Mouse (Mus musculus): ENCODE results near the gene Zdhhc22. TPM values are rescaled to one million over a fixed set of nuclear protein-coding genes. Genes with fewer than 3 reads are reported as not detected.

Gene Zdhhc22
- polyA plus RNA-seq, 1 experiment, result not detected

DNA sequence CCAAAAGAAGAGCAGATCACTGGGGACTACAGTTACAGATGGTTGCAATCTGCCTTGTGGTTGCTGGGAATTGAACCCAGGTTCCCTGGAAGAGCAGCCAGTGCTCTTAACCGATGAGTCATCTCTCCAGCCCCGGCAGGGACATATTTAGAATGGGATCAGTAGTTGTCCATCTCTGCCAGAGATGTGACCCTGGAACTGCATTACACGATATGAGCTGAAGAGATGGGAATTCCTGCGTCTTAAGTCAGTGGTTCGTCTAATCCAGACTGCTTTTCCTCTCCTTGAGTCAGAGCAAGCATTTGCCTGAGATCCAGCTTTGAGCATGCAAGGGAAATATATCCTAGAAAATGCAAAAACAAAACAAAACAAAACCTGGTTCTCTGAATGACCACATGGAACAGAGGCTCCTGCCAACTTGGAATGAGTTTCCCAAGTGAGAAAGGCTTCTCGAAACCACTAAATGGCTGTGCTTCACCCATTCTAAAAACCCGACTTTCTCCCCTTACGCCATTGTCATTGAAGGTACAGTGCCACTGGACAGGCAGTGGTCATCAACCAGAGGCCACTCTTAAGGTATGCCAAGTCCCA, 54.4 kb downstream of the Zdhhc22 start:
- H3K27ac ChIP-seq (ENCODE audit: insufficient read depth, low read length), result no peak overlapping the region
- H3K9me3 ChIP-seq (replicated peaks; ENCODE audit: control insufficient read depth, insufficient read depth, low read length, poor library complexity, severe bottlenecking), result no peaks in the 10 kb centered on the region
- H3K9ac ChIP-seq (ENCODE audit: low read depth, poor library complexity, severe bottlenecking), result no peak overlapping the region
- no peaks in the 10 kb centered on the region for H3K27me3 ChIP-seq (ENCODE audit: control insufficient read depth, insufficient read depth, low read length, poor library complexity, severe bottlenecking)
- H3K36me3 ChIP-seq (ENCODE audit: control insufficient read depth, insufficient read depth, low read length, poor library complexity, severe bottlenecking), result no peaks in the 10 kb centered on the region
- TF ChIP-seq POLR2A (IDR thresholded peaks at IDR 0.05; ENCODE audit: insufficient read depth, low read length), result no peak
- TF ChIP-seq CTCF (IDR thresholded peaks at IDR 0.05; ENCODE audit: low read depth, low read length), result no peak
- no peak for TF ChIP-seq EP300 (IDR thresholded peaks at IDR 0.05; ENCODE audit: insufficient read depth, low read depth, low read length)
- peaks cover 3% of the 10 kb centered on the region for H3K4me1 ChIP-seq (ENCODE audit: control insufficient read depth, insufficient read depth, low read length)
- no peak overlapping the region for H3K4me3 ChIP-seq (ENCODE audit: low read depth, low read length)

DNA sequence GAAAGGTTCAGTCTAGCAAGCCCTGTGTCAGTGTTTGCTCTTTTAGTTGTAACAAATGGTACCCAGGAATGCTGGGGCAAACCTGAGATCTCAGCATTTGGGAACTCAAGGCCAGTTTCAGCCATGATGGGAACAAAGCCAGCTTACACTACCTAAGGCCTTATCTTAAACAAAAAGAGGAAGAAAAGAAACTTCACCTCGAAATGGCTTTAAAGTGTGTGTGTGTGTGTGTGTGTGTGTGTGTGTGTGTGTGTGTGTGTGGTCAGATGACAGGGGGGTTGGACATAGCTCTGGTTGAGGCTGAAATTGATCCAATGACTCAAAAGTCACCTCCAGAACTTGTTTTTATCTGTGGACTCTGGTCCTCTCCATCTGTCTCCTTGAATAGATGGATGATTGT, 55.5 kb downstream of the Zdhhc22 start:
- H3K27ac ChIP-seq (ENCODE audit: insufficient read depth, low read length), result no peak overlapping the region
- no peak overlapping the region for H3K9ac ChIP-seq (ENCODE audit: low read depth, poor library complexity, severe bottlenecking)
- no peaks in the 10 kb centered on the region for H3K36me3 ChIP-seq (ENCODE audit: control insufficient read depth, insufficient read depth, low read length, poor library complexity, severe bottlenecking)
- TF ChIP-seq CTCF (IDR thresholded peaks at IDR 0.05; ENCODE audit: low read depth, low read length) (no peak), EP300 (IDR thresholded peaks at IDR 0.05; ENCODE audit: insufficient read depth, low read depth, low read length) (no peak), POLR2A (IDR thresholded peaks at IDR 0.05; ENCODE audit: insufficient read depth, low read length) (no peak)
- peaks cover 3% of the 10 kb centered on the region for H3K4me1 ChIP-seq (ENCODE audit: control insufficient read depth, insufficient read depth, low read length)
- no peak overlapping the region for H3K4me3 ChIP-seq (ENCODE audit: low read depth, low read length)
- no peaks in the 10 kb centered on the region for H3K27me3 ChIP-seq (ENCODE audit: control insufficient read depth, insufficient read depth, low read length, poor library complexity, severe bottlenecking)
- no peaks in the 10 kb centered on the region for H3K9me3 ChIP-seq (replicated peaks; ENCODE audit: control insufficient read depth, insufficient read depth, low read length, poor library complexity, severe bottlenecking)

DNA sequence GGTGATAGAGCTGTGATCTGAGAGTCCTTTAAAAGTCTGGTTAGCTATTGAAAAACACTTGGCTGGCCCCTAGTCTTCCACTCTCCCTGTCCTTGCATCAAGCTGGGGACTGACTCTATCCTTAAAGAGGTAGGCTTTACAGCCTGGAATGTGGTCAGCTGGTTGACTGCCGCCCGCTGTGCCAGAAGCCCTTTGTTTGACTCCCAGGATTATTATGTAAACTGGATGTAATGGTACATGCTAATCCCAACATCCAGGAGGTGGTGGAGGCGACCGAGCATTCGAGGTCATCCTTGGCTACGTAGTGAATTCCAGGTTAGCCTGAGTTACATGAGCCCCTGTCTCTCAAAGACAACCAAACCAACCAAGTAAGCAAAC, 57.7 kb downstream of the Zdhhc22 start:
- Histone ChIP-seq H3K27ac (ENCODE audit: insufficient read depth, low read length) (peak overlapping the region; percentile 95), H3K9ac (ENCODE audit: low read depth, poor library complexity, severe bottlenecking) (peak overlapping the region; percentile 16; the same call in 1 of the 2 replicates), H3K9me3 (replicated peaks; ENCODE audit: control insufficient read depth, insufficient read depth, low read length, poor library complexity, severe bottlenecking) (peaks cover 3% of the 10 kb centered on the region; the same call in 1 of the 2 replicates)

DNA sequence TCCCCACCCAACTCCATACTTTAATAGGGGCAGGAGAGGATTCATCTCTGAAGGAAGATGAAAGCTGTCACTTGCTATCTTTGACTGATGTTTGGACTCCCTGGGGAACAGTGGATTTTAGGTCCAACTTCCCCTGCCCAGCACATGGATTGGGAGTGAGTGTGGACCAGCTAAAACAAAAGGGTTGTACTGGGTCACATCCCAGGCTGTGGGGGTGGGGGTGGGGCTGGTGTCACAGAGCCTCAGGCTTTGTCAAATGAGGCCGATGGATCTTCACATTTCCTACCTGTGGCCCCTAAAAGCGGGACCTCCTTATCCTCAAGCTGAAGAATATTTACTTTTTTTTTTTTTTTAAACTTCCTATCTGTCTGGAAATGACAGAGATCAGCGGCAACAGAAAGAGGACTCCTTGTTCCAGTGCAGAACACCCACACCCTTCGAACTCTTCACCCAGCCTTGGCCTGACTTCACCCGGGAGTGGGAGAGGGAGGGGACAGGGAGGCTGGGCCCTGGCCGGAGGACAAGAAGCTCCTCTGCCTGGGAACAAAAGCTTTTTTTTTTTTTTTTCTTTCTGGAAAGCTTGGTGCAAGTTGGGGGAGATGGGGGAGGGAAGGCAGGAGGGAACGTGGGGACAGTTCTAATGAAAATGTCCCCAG, 58.2 kb downstream of the Zdhhc22 start:
- Histone ChIP-seq H3K4me3 (ENCODE audit: low read depth, low read length) (0 out of 2 replicates have a peak overlapping the region, but pooled peaks have one; percentile 11), H3K9ac (ENCODE audit: low read depth, poor library complexity, severe bottlenecking) (peak overlapping the region; percentile 16; the same call in 1 of the 2 replicates), H3K36me3 (ENCODE audit: control insufficient read depth, insufficient read depth, low read length, poor library complexity, severe bottlenecking) (no peaks in the 10 kb centered on the region), H3K4me1 (ENCODE audit: control insufficient read depth, insufficient read depth, low read length) (peaks cover 5% of the 10 kb centered on the region), H3K9me3 (replicated peaks; ENCODE audit: control insufficient read depth, insufficient read depth, low read length, poor library complexity, severe bottlenecking) (peaks cover 3% of the 10 kb centered on the region; the same call in 1 of the 2 replicates), H3K27me3 (ENCODE audit: control insufficient read depth, insufficient read depth, low read length, poor library complexity, severe bottlenecking) (no peaks in the 10 kb centered on the region), H3K27ac (ENCODE audit: insufficient read depth, low read length) (peak overlapping the region; percentile 95)
- TF ChIP-seq POLR2A (IDR thresholded peaks at IDR 0.05; ENCODE audit: insufficient read depth, low read length) (no peak), CTCF (IDR thresholded peaks at IDR 0.05; ENCODE audit: low read depth, low read length) (no peak), EP300 (IDR thresholded peaks at IDR 0.05; ENCODE audit: insufficient read depth, low read depth, low read length) (no peak)

More for the DNA sequence above, 57.7 kb downstream of the Zdhhc22 start:
- peaks cover 4% of the 10 kb centered on the region for H3K4me1 ChIP-seq (ENCODE audit: control insufficient read depth, insufficient read depth, low read length)
- H3K36me3 ChIP-seq (ENCODE audit: control insufficient read depth, insufficient read depth, low read length, poor library complexity, severe bottlenecking), result no peaks in the 10 kb centered on the region
- TF ChIP-seq EP300 (IDR thresholded peaks at IDR 0.05; ENCODE audit: insufficient read depth, low read depth, low read length) (peak; percentile 99), CTCF (IDR thresholded peaks at IDR 0.05; ENCODE audit: low read depth, low read length) (no peak)
- no peak overlapping the region for H3K4me3 ChIP-seq (ENCODE audit: low read depth, low read length)
- H3K27me3 ChIP-seq (ENCODE audit: control insufficient read depth, insufficient read depth, low read length, poor library complexity, severe bottlenecking), result no peaks in the 10 kb centered on the region

DNA sequence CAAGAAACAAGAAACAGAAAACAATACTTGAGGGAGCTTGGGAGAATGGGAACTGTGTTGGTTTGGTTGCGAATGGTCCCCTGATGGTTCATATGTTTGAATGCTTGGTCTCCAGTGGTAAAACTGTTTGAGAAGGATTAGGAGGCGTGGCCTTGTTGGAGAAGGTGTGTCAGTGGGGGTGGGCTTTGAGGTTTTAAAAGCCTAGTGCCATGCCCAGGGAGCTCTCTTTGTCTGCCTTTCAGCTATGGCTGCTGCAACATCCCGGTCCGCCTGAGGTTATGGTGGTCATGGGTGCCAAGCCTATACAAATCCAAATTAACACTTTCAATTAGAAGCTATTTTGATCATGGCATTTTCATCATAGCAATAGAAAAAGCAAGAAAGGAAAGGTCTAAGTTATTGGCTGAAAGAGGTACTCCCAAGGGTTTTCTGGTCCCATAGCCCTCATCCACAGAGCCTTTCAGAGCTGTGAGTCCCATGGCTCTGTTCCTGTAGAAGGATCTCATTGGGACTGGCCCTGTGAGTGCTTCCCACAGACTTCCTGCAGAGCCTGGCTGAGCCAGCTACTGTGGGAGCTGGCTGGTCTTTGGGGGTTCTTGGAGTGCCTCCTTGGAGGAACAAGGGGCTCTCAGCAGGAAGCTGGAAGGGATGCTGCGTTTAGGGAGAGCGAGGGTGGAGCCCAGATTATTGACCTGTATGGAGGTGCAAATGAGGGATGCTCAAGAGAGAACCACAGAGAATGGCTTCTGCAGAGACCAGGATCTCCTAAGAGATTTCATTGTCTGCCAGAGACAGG, 59.1 kb downstream of the Zdhhc22 start:
- H3K4me1 ChIP-seq (ENCODE audit: control insufficient read depth, insufficient read depth, low read length), result peaks cover 5% of the 10 kb centered on the region
- peak overlapping the region; percentile 95 for H3K27ac ChIP-seq (ENCODE audit: insufficient read depth, low read length)
- TF ChIP-seq POLR2A (IDR thresholded peaks at IDR 0.05; ENCODE audit: insufficient read depth, low read length), result no peak
- TF ChIP-seq EP300 (IDR thresholded peaks at IDR 0.05; ENCODE audit: insufficient read depth, low read depth, low read length), result peak; percentile 95
- no peak for TF ChIP-seq CTCF (IDR thresholded peaks at IDR 0.05; ENCODE audit: low read depth, low read length)
- no peak overlapping the region for H3K9ac ChIP-seq (ENCODE audit: low read depth, poor library complexity, severe bottlenecking)
- no peaks in the 10 kb centered on the region for H3K36me3 ChIP-seq (ENCODE audit: control insufficient read depth, insufficient read depth, low read length, poor library complexity, severe bottlenecking)
- H3K27me3 ChIP-seq (ENCODE audit: control insufficient read depth, insufficient read depth, low read length, poor library complexity, severe bottlenecking), result no peaks in the 10 kb centered on the region
- H3K4me3 ChIP-seq (ENCODE audit: low read depth, low read length), result no peak overlapping the region
- H3K9me3 ChIP-seq (replicated peaks; ENCODE audit: control insufficient read depth, insufficient read depth, low read length, poor library complexity, severe bottlenecking), result peaks cover 3% of the 10 kb centered on the region; the same call in 1 of the 2 replicates

Other genes with a start within 250 kb of the Zdhhc22 start
- 37.9 and 40.3 TPM in 2 replicates for gene Irf2bpl, start 105.6 kb downstream of the Zdhhc22 start, polyA plus RNA-seq (2011; ENCODE audit: insufficient read depth, insufficient read length, low read depth, missing spikeins)
- 21.2 and 23.5 TPM in 2 replicates for gene Cipc, start 43.4 kb downstream of the Zdhhc22 start, polyA plus RNA-seq (2011; ENCODE audit: insufficient read depth, insufficient read length, low read depth, missing spikeins)
- gene Tmem63c, start 30.9 kb upstream of the Zdhhc22 start, polyA plus RNA-seq (2011; ENCODE audit: insufficient read depth, insufficient read length, low read depth, missing spikeins), result 0.99 and 1.1 TPM in 2 replicates
- gene Ngb, start 112.1 kb upstream of the Zdhhc22 start, polyA plus RNA-seq (2011; ENCODE audit: insufficient read depth, insufficient read length, low read depth, missing spikeins), result 0.37 and 0.41 TPM in 2 replicates
- 34.2 and 40.5 TPM in 2 replicates for gene Gstz1, start 156.7 kb upstream of the Zdhhc22 start, polyA plus RNA-seq (2011; ENCODE audit: insufficient read depth, insufficient read length, low read depth, missing spikeins)
- 12.9 and 15.8 TPM in 2 replicates for gene Pomt2, start 157.5 kb upstream of the Zdhhc22 start, polyA plus RNA-seq (2011; ENCODE audit: insufficient read depth, insufficient read length, low read depth, missing spikeins)
- 0.44 TPM in 1 of 2 replicates, not detected in the other for gene Samd15, start 209.3 kb upstream of the Zdhhc22 start, polyA plus RNA-seq (2011; ENCODE audit: insufficient read depth, insufficient read length, low read depth, missing spikeins)
- gene Tmed8, start 210.0 kb upstream of the Zdhhc22 start, polyA plus RNA-seq (2011; ENCODE audit: insufficient read depth, insufficient read length, low read depth, missing spikeins), result 13.0 and 13.4 TPM in 2 replicates
- gene Noxred1, start 248.3 kb upstream of the Zdhhc22 start, polyA plus RNA-seq (2011; ENCODE audit: insufficient read depth, insufficient read length, low read depth, missing spikeins), result 4.8 and 6.1 TPM in 2 replicates